Mouse (Mus musculus) right cerebral cortex, postnatal 4 days (tissue): ENCODE data around the gene Gsn.

Experiments used
- DNase-seq: peaks from one replicate; pipeline ENCODE4 v3.0.0-alpha.2; 2022

Gene Gsn

GRCm38 (mm10) chr2:35328064-35328792, 72.0 kb downstream of the Gsn start:
- DNase-seq = no peak

GRCm38 (mm10) chr2:35329061-35329460, 72.9 kb downstream of the Gsn start:
- no peak for DNase-seq

GRCm38 (mm10) chr2:35331205-35331604, 75.0 kb downstream of the Gsn start:
- no peak for DNase-seq

- no peak for DNase-seq
These were observed 77.5 kb downstream of the Gsn start for GRCm38 (mm10) chr2:35333670-35334069.

- DNase-seq = no peak
These were observed 79.4 kb downstream of the Gsn start for GRCm38 (mm10) chr2:35335620-35336019.

- peak; percentile 99 for DNase-seq
These were observed 80.5 kb downstream of the Gsn start, which contains the start of gene Stom for GRCm38 (mm10) chr2:35336388-35337280. Stom (minus strand) TSS chr2:35336976.

GRCm38 (mm10) chr2:35337419-35337818, 81.2 kb downstream of the Gsn start:
- DNase-seq = no peak

GRCm38 (mm10) chr2:35338036-35338435, 81.9 kb downstream of the Gsn start:
- DNase-seq = no peak

GRCm38 (mm10) chr2:35338707-35339106, 82.5 kb downstream of the Gsn start:
- no peak for DNase-seq

- DNase-seq = no peak
These were observed 86.4 kb downstream of the Gsn start for GRCm38 (mm10) chr2:35342605-35343004.

- DNase-seq = no peak
These were observed 89.8 kb downstream of the Gsn start for GRCm38 (mm10) chr2:35345984-35346383.

- DNase-seq = no peak
These were observed 93.0 kb downstream of the Gsn start for GRCm38 (mm10) chr2:35349184-35349583.
